Mouse (Mus musculus) heart, postnatal 0 days (tissue): ENCODE data around the gene Prkd3. TPM values are rescaled to one million over a fixed set of nuclear protein-coding genes. Genes with fewer than 3 reads are reported as not detected.

Experiments
- ATAC-seq: fragments of 200-750 bp; cut with Nextera tagmentation; 2 replicates; pipeline ENCODE4 v1.8.0; 2017; ENCODE audit warnings: low read depth, moderate number of reproducible peaks, moderate library complexity; ENCODE audit not compliant: insufficient read depth
- DNase-seq: peaks from one replicate; pipeline ENCODE4 v3.0.0-alpha.2; 2016; ENCODE audit warnings: low spot score
- H3K27ac ChIP-seq: fragments of 300-500 bp; sonication (generic); 2 replicates; pipeline ENCODE4 v1.5.1; 2014; ENCODE audit warnings: low read depth, mild to moderate bottlenecking
- H3K27me3 ChIP-seq: fragments of 300-500 bp; sonication (generic); 2 replicates; pipeline ENCODE4 v1.6.1; 2014; ENCODE audit warnings: low read length, mixed read lengths; ENCODE audit not compliant: control insufficient read depth, insufficient read depth
- H3K36me3 ChIP-seq: fragments of 300-500 bp; sonication (generic); replicated peaks from 2 replicates; pipeline ENCODE4 v1.6.1; 2014; ENCODE audit warnings: low read length, mixed read lengths; ENCODE audit not compliant: control insufficient read depth, insufficient read depth
- H3K4me1 ChIP-seq: fragments of 300-500 bp; sonication (generic); 2 replicates; pipeline ENCODE4 v1.6.1; 2014; ENCODE audit warnings: antibody characterized with exemption; ENCODE audit not compliant: control insufficient read depth, insufficient read depth
- H3K4me2 ChIP-seq: fragments of 300-500 bp; sonication (generic); 2 replicates; pipeline ENCODE4 v1.6.1; 2014; ENCODE audit warnings: low read depth, mild to moderate bottlenecking, low read length, moderate library complexity
- H3K4me3 ChIP-seq: fragments of 300-500 bp; sonication (generic); 2 replicates; pipeline ENCODE4 v1.5.1; 2014; ENCODE audit warnings: low read depth, low read length
- H3K9ac ChIP-seq: fragments of 300-500 bp; sonication (generic); replicated peaks from 2 replicates; pipeline ENCODE4 v1.6.1; 2014; ENCODE audit warnings: low read depth, low read length, mixed read lengths
- H3K9me3 ChIP-seq: fragments of 300-500 bp; sonication (generic); replicated peaks from 2 replicates; pipeline ENCODE4 v1.6.1; 2016; ENCODE audit warnings: low read length; ENCODE audit not compliant: control insufficient read depth
- CTCF ChIP-seq: IDR thresholded peaks from 2 replicates; pipeline ENCODE4 v1.5.1; 2016; ENCODE audit warnings: antibody characterized with exemption, control low read depth, low read depth
- EP300 ChIP-seq: IDR thresholded peaks from 2 replicates; pipeline ENCODE4 v1.6.1; 2016; ENCODE audit warnings: antibody characterized with exemption, low read depth
- whole genome bisulfite sequencing: fragments of 180-500 bp; shearing (Covaris S2); extraction: QIAGEN DNeasy Blood & Tissue Kit; methylation state at CpG from one replicate; pipeline ENCODE4 v1.1.7; 2014; 5-methylcytosine and 5-hydroxymethylcytosine counted together
- polyA plus RNA-seq: library from polyadenylated mRNA; unstranded; fragments of >200 nt; fragmentation: Nextera tagmentation; extraction: Ambion mirVana; gene quantifications from 2 replicates; pipeline ENCODE4 v1.2.1, GENCODE M21; 2015
- total RNA-seq: library from RNA; depleted of rRNA; stranded (reverse); fragments of >200 nt; gene quantifications from 2 replicates; pipeline ENCODE4 v1.2.3, GENCODE M21; 2014; ENCODE audit warnings: low replicate concordance

Gene Prkd3
- total and polyA plus RNA-seq, 2 experiments from 2014 or later = 12.4 to 39.7 TPM

GRCm38 (mm10) chr17:79060221-79060620 is 39.6 kb upstream of the Prkd3 start:
- TF ChIP-seq EP300 (no peak), CTCF (no peak)
- Histone ChIP-seq H3K4me1 (0 out of 2 replicates have a peak, but pooled peaks cover 3% of the 10 kb centered on the region), H3K9me3 (no peaks in the 10 kb centered on the region), H3K36me3 (no peaks in the 10 kb centered on the region), H3K9ac (no peak overlapping the region), H3K27me3 (no peaks in the 10 kb centered on the region), H3K4me3 (no peak overlapping the region), H3K4me2 (no peak overlapping the region), H3K27ac (no peak overlapping the region)
- DNase-seq (no peak), ATAC-seq (no peak)
- WGBS = 69% methylated on average over 5 of the region's 5 CpGs

GRCm38 (mm10) chr17:79058271-79058670 is 37.7 kb upstream of the Prkd3 start:
- WGBS = 60% methylated on average over 6 of the region's 6 CpGs
- no peak overlapping the region for H3K27ac ChIP-seq
- H3K4me2 ChIP-seq = no peak overlapping the region
- no peak overlapping the region for H3K4me3 ChIP-seq
- DNase-seq (no peak), ATAC-seq (no peak)
- 0 out of 2 replicates have a peak, but pooled peaks cover 3% of the 10 kb centered on the region for H3K4me1 ChIP-seq
- no peak overlapping the region for H3K9ac ChIP-seq
- H3K27me3 ChIP-seq = peaks cover under 1% of the 10 kb centered on the region; the same call in 1 of the 2 replicates
- no peaks in the 10 kb centered on the region for H3K9me3 ChIP-seq
- TF ChIP-seq EP300 (no peak), CTCF (no peak)
- no peaks in the 10 kb centered on the region for H3K36me3 ChIP-seq

DNA sequence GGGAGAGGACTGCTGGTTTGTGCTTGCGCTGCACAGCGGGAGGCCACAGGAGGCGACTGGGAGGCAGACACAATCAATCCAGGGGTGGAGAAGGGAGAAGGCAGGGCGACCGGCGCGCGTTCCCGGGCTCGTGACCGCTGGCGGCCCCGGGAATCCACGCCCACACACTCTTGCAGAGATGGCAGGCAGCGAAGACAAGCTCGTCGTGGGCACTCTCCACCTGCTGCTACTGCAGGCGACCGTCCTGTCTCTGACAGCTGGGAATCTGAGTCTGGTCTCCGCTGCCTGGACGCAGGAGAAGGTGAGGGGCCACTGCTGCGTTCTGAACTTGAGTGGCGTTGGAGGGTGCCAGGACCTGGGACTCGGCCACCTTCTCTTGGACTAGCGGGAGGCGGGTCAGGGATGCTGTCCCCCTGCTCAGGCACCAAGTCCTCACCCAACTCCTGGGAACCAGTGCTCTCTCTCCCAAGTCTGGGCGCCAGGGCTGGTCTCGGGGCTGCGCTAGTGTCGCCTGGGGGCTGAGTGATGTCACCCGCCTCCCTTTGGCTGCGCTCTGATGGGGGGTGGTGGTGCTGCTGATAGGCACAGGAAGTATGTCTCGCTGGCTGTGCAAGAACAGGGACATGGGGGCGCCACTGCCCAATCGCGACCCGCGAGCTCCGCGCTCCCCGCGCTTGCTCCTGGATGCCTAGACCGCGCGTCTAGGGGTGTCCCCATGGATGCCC is 31.6 kb upstream of the Prkd3 start:
- H3K4me2 ChIP-seq = peak overlapping the region; percentile 95
- H3K27ac ChIP-seq = peak overlapping the region; percentile 18; the same call in 1 of the 2 replicates
- H3K27me3 ChIP-seq = peaks cover 5% of the 10 kb centered on the region
- no peak; the same call in 1 of the 2 replicates for TF ChIP-seq CTCF
- TF ChIP-seq EP300 = no peak
- no peaks in the 10 kb centered on the region for H3K4me1 ChIP-seq
- H3K9ac ChIP-seq = no peak overlapping the region
- no peaks in the 10 kb centered on the region for H3K36me3 ChIP-seq
- DNase-seq = peak; percentile 54
- WGBS = under 1% methylated on average over 45 of the region's 45 CpGs
- H3K4me3 ChIP-seq = peak overlapping the region; percentile 61
- ATAC-seq = peak; percentile 90
- no peaks in the 10 kb centered on the region for H3K9me3 ChIP-seq

GRCm38 (mm10) chr17:79051606-79052005 is 31.0 kb upstream of the Prkd3 start, which contains the start of gene Qpct:
Gene Qpct, plus strand, starts transcription at chr17:79051906.
- H3K9me3 ChIP-seq = no peaks in the 10 kb centered on the region
- peak within 1 kb of the TSS; percentile 95 for H3K4me2 ChIP-seq
- DNase-seq = no peak
- no peak within 1 kb of the TSS for H3K9ac ChIP-seq
- peak within 1 kb of the TSS; percentile 18; the same call in 1 of the 2 replicates for H3K27ac ChIP-seq
- peak within 1 kb of the TSS; percentile 61 for H3K4me3 ChIP-seq
- H3K4me1 ChIP-seq = no peaks in the 10 kb centered on the region
- 76% methylated on average over 4 of the region's 4 CpGs for WGBS
- ATAC-seq = no peak
- no peaks in the 10 kb centered on the region for H3K36me3 ChIP-seq
- H3K27me3 ChIP-seq = peaks cover 5% of the 10 kb centered on the region
- TF ChIP-seq CTCF = no peak; the same call in 1 of the 2 replicates
- no peak for TF ChIP-seq EP300

GRCm38 (mm10) chr17:79043705-79044104 is 23.1 kb upstream of the Prkd3 start:
- Histone ChIP-seq H3K4me1 (no peaks in the 10 kb centered on the region), H3K9me3 (no peaks in the 10 kb centered on the region), H3K36me3 (no peaks in the 10 kb centered on the region), H3K27ac (no peak overlapping the region), H3K9ac (no peak overlapping the region), H3K27me3 (no peaks in the 10 kb centered on the region), H3K4me3 (no peak overlapping the region), H3K4me2 (no peak overlapping the region)
- ATAC-seq (no peak), DNase-seq (no peak)
- 97% methylated on average over 2 of the region's 2 CpGs for WGBS
- TF ChIP-seq EP300 = no peak
- no peak for TF ChIP-seq CTCF

GRCm38 (mm10) chr17:79039660-79040059 is 19.0 kb upstream of the Prkd3 start:
- TF ChIP-seq CTCF = no peak
- no peak for TF ChIP-seq EP300
- no peak for DNase-seq
- H3K36me3 ChIP-seq = no peaks in the 10 kb centered on the region

More at GRCm38 (mm10) chr17:79039660-79040059, 19.0 kb upstream of the Prkd3 start:
- Histone ChIP-seq H3K9me3 (no peaks in the 10 kb centered on the region), H3K27ac (no peak overlapping the region), H3K4me3 (no peak overlapping the region), H3K4me1 (no peaks in the 10 kb centered on the region), H3K4me2 (no peak overlapping the region), H3K9ac (no peak overlapping the region), H3K27me3 (no peaks in the 10 kb centered on the region)
- ATAC-seq = no peak
